Mouse (Mus musculus) heart, adult 10 weeks (tissue): Measurements from ENCODE around the gene Aldh9a1. TPM values are rescaled to one million over a fixed set of nuclear protein-coding genes. Genes with fewer than 3 reads are reported as not detected.

Source experiments
- polyA plus RNA-seq: library from polyadenylated mRNA; stranded (reverse); fragments of 350-450 nt; fragmentation: Illumina TruSeq; extraction: RNeasy Lipid Tissue Mini Kit (QIAGEN cat#74804); gene quantifications from one replicate; pipeline ENCODE4 v1.2.3, GENCODE M21; 2014; ENCODE audit warnings: low read depth, low replicate concordance

Gene Aldh9a1
- polyA plus RNA-seq: 36.5 TPM

DNA sequence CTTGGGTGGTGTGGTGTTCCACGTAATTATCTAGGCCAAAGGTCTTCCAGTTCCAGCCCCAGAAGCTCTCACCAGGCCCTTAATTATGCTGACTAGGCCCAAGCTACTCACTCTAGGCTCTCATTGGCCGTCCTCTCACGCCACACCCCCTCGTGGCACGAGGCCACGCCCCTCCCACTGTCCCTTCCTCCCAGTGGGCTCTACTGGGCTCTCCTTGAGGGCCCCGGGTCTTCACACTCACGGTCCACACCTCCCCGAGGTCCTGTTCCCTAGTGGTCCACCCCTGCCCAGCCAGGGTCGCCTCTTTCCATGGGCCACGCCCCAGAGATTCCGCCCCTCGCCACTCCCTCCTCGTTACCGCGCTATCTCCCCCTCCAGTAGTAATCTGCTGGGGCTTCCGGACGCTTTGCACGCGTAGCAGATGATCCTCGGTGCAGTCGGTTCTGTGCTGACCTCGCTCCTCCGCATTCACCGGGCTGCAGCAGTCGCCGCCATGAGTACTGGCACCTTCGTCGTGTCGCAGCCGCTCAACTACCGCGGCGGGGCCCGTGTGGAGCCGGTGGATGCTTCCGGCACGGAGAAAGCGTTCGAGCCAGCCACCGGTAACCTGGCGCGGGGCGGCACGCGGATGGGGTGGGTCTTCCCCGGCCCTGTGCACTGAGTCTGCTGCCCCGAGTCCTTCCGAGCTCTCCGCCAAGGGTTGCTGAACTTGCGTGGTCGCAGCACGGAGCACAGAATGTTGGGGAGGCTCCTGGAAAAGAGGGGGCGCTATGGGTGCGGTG is at the start of gene Aldh9a1:
Aldh9a1 (plus strand) TSS at position 177 of the 782 bp plus-strand sequence.

DNA sequence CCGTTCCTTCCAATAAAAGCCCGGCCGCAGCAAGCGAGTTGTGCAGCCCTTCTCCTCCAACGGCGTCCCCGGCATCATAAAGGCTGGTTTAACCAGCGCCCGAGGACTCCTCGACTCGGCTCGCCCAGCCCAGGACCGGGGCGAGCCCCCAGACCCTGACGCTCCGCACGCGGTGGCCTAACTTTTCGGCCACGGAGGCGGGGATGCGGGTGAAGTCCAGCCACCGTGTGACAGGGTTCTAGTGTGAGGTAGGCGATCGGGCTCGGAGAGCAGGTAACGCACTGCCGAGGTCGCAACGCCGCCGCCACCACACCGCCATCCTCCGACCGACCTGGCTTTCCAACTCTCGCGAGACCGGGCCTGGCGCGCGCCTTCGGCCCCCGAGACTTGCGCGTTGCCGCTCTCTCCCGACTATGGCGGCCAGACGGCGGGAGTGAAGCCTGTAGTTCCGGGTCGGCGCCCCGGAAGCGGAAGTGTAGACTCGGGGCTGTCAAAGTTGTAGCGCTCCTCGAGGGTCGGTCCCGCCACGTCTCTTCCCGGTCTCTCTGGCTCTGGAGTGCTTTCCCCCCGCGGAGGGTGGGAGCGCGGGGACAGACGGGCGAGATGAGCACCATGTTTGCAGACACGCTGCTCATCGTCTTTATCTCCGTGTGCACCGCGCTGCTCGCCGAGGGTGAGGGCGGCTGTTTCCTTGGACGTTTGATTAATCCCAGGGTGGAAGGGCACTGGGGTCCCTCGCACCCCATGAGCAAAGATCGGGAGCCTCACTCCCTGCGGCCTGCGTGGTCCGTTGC is 41.3 kb upstream of the Aldh9a1 start, which contains the start of gene Tmco1:
Tmco1 (plus strand) TSS at position 118 of the 794 bp plus-strand sequence.

DNA sequence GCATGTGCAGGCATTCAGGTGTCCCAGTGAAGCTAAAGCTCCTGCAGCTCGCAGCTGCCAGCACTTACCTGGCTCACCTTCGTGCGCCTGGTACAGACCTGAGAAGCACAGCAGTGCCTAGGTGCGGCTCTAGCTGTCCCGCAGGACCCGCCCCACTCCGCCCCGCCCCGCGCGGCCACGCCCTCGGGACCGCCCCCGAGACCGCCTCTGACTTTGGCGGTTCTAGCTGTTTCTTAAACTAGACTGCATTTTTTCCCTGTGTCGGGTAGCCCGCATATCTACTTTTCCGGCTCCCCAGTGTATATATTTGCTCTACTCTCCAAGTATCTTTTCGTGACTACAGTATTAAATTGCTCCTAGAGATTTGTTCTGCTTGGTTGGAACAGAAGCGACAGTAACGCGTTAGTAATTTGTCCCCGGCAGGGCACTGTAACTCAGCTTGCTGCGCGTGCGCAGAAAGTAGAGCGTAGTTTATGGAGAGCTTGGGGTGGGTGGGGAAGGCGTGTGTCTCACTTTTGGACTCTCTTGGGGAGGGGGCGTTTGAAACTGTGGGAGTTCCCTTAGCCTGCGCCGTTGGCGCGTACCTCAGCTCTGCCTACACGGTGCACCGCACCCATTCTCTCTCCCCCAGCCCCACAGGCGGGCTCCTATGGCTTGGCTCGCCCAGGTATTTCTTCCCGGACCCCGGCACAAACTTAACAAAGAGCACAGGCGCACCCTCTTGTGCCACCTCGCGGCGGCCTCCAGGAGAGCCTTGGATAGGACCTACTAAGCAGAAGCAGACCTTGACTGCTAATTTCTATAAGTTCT is 44.1 kb downstream of the Aldh9a1 start, which contains the start of gene Mgst3:
Mgst3 (minus strand) TSS at position 159 of the 810 bp plus-strand sequence.

Other genes starting within 250 kb of the Aldh9a1 start
- gene Uck2, start 64.7 kb upstream of the Aldh9a1 start, polyA plus RNA-seq: 28.0 TPM
- gene Tmco1, start 41.6 kb upstream of the Aldh9a1 start, polyA plus RNA-seq: 132 TPM
- gene Mgst3, start 43.9 kb downstream of the Aldh9a1 start, polyA plus RNA-seq: 379 TPM
- gene Lrrc52, start 116.8 kb downstream of the Aldh9a1 start, polyA plus RNA-seq: 2.2 TPM
- gene Rxrg, start 248.4 kb downstream of the Aldh9a1 start, polyA plus RNA-seq: 75.4 TPM